Mouse (Mus musculus): ENCODE measurements at regions not wholly inside any gene's neighbourhood (a gene's known extent, or its start where the extent isn't known, plus 50 kb on each side); places are given as distances from the start of the nearest gene placed in this dataset.

GRCm38 (mm10) chrX:61046700-61047099 lies 138.7 kb downstream of the Cdr1 start:
- Histone ChIP-seq H3K4me3 (ENCODE audit: low read depth, low read length) (no peak overlapping the region), H3K9me3 (ENCODE audit: control insufficient read depth, low read length) (no peaks in the 10 kb centered on the region), H3K4me1 (ENCODE audit: control insufficient read depth, insufficient read depth, low read length) (no peaks in the 10 kb centered on the region), H3K27ac (ENCODE audit: low read depth, low read length) (no peak overlapping the region), H3K4me2 (no peak overlapping the region), H3K9ac (ENCODE audit: low read length) (no peak overlapping the region), H3K36me3 (ENCODE audit: control insufficient read depth, insufficient read depth, low read length) (no peaks in the 10 kb centered on the region), H3K27me3 (ENCODE audit: control insufficient read depth, insufficient read depth, low read length) (no peaks in the 10 kb centered on the region)
- 15% methylated on average over 6 of the region's 6 CpGs for WGBS
- ATAC-seq (ENCODE audit: low FRiP score) (no peak), DNase-seq (ENCODE audit: low spot score, missing footprints) (peak; percentile 90)

- 53% methylated on average over 8 of the region's 8 CpGs for WGBS
- H3K9ac ChIP-seq (ENCODE audit: low read length): no peak overlapping the region
- H3K4me2 ChIP-seq: no peak overlapping the region
- no peaks in the 10 kb centered on the region for H3K4me1 ChIP-seq (ENCODE audit: control insufficient read depth, insufficient read depth, low read length)
- no peaks in the 10 kb centered on the region for H3K9me3 ChIP-seq (ENCODE audit: control insufficient read depth, low read length)
- H3K27ac ChIP-seq (ENCODE audit: low read depth, low read length): no peak overlapping the region
- DNase-seq (ENCODE audit: low spot score, missing footprints) (no peak), ATAC-seq (ENCODE audit: low FRiP score) (no peak)
- no peaks in the 10 kb centered on the region for H3K27me3 ChIP-seq (ENCODE audit: control insufficient read depth, insufficient read depth, low read length)
- no peaks in the 10 kb centered on the region for H3K36me3 ChIP-seq (ENCODE audit: control insufficient read depth, insufficient read depth, low read length)
- H3K4me3 ChIP-seq (ENCODE audit: low read depth, low read length): no peak overlapping the region
Observed at GRCm38 (mm10) chrX:61043147-61043546, 142.2 kb downstream of the Cdr1 start.

Data from midbrain, embryonic 11.5 days (tissue).